Mouse (Mus musculus) ES-Bruce4 (cell line): Measurements from ENCODE around the gene Dgka.

Source experiments
- CTCF ChIP-seq: IDR thresholded peaks from one replicate; pipeline ENCODE4 v1.8.1; 2011; ENCODE audit warnings: low read depth, low read length
- EP300 ChIP-seq: IDR thresholded peaks from 2 replicates; pipeline ENCODE4 v1.6.1; 2011; ENCODE audit warnings: low read depth, low read length; ENCODE audit not compliant: insufficient read depth

DNA sequence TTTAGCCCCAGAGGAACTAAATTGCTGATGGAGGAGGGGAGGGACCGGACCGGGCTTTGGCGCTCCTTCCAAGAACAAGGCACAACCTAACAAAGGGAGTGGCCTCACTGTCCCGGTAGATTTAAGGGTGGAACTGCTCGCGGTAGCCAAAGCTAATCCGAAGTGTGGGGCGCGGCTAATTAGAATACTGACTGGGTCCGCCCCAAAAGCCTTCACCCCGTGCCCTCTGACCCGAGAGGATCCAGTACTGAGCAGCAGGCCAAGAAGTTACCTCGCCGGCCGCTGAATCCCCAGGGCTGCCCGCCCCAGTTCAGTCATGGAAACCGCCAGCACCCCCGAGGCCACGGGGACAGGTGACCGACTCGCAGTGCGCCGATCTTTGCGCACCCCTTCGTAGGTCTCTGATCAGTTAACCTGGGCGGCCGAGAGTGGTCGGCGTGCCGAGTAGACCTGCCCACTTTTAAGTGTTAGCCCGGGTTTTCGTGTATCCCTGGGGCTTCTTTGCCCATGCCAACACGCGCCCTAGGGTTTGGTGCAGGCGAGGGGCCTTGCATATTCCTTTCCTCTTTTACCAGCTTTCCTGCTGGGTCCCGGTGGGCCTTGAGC, 3.1 kb upstream of the Dgka start, which contains the start of gene Pym1:
- TF ChIP-seq CTCF (no peak), EP300 (peak; percentile 71)
